9 mouse cellular contexts compared by ENCODE assay signal in genomic region chr13:97052667-97053066, GRCm38 (mm10). TPM values are rescaled to one million over a fixed set of nuclear protein-coding genes. Genes with fewer than 3 reads are reported as not detected.
DNase-seq lines count a peak whose midpoint lies in the region; ATAC-seq lines count a peak whose summit lies in the region.
"Had no signal": no experiment of that assay in that cellular context is flagged by ENCODE, and none has a peak within 500 bp of the region (broad histone marks: within the 10 kb centered on the region; RNA-seq: fewer than 3 reads in every experiment).

No protein-coding gene starts in this region.

- no peaks in the 10 kb centered on the region for H3K9me3 ChIP-seq in kidney, embryonic 14.5 days (ENCODE audit: control insufficient read depth, low read length)
- H3K9me3 ChIP-seq in embryonic facial prominence, embryonic 11.5 days (replicated peaks; ENCODE audit: control insufficient read depth, low read length): no peaks in the 10 kb centered on the region
- H3K9me3 ChIP-seq in hindbrain, embryonic 14.5 days (ENCODE audit: control insufficient read depth, low read length): no peaks in the 10 kb centered on the region
- no peaks in the 10 kb centered on the region for H3K9me3 ChIP-seq in limb, embryonic 10.5 days (replicated peaks)
- H3K9me3 ChIP-seq: embryonic facial prominence, embryonic 13.5 days had no signal

- H3K27ac ChIP-seq in kidney, embryonic 14.5 days (ENCODE audit: low read depth, low read length): no peak overlapping the region
- no peak overlapping the region for H3K27ac ChIP-seq in embryonic facial prominence, embryonic 11.5 days (replicated peaks; ENCODE audit: low read depth, low read length)
- H3K27ac ChIP-seq in hindbrain, embryonic 14.5 days: no peak overlapping the region
- no peak overlapping the region for H3K27ac ChIP-seq in limb, embryonic 10.5 days
- H3K27ac ChIP-seq: embryonic facial prominence, embryonic 13.5 days had no signal

- DNase-seq in kidney, adult 8-10 months: peak; percentile 9 to 61
- DNase-seq in adrenal gland, postnatal 36 days: peak; percentile 64
- peak; percentile 91 for DNase-seq in embryonic facial prominence, embryonic 11.5 days (ENCODE audit: low spot score)
- DNase-seq in hindbrain, embryonic 14.5 days (ENCODE audit: low spot score): peak; percentile 96
- peak; percentile 78 for DNase-seq in limb, embryonic 10.5 days (ENCODE audit: low spot score)
- DNase-seq in neural tube, embryonic 10.5 days (ENCODE audit: extremely low spot score, low spot score): peak; percentile 83
- DNase-seq in thymus, postnatal 14 days: peak; percentile 35

- ATAC-seq in kidney, embryonic 14.5 days (ENCODE audit: low FRiP score, low TSS enrichment): no peak
- ATAC-seq in embryonic facial prominence, embryonic 11.5 days (replicated peaks; ENCODE audit: insufficient number of reproducible peaks, low FRiP score, low TSS enrichment, low read depth): no peak
- peak; percentile 51; the same call in 1 of the 2 replicates for ATAC-seq in hindbrain, embryonic 14.5 days (ENCODE audit: low FRiP score)

- H3K4me2 ChIP-seq in kidney, embryonic 14.5 days (replicated peaks; ENCODE audit: low read depth, low read length): no peak overlapping the region
- H3K4me2 ChIP-seq in embryonic facial prominence, embryonic 11.5 days (ENCODE audit: low read depth, low read length): no peak overlapping the region
- no peak overlapping the region for H3K4me2 ChIP-seq in hindbrain, embryonic 14.5 days (replicated peaks)
- H3K4me2 ChIP-seq: embryonic facial prominence, embryonic 13.5 days had no signal

- no peaks in the 10 kb centered on the region for H3K36me3 ChIP-seq in kidney, embryonic 14.5 days (ENCODE audit: control insufficient read depth, insufficient read depth, low read length)
- no peaks in the 10 kb centered on the region for H3K36me3 ChIP-seq in embryonic facial prominence, embryonic 11.5 days (replicated peaks; ENCODE audit: control insufficient read depth, insufficient read depth, low read depth, low read length)
- H3K36me3 ChIP-seq in hindbrain, embryonic 14.5 days (replicated peaks; ENCODE audit: control insufficient read depth, insufficient read depth): no peaks in the 10 kb centered on the region
- no peaks in the 10 kb centered on the region for H3K36me3 ChIP-seq in limb, embryonic 10.5 days
- H3K36me3 ChIP-seq: embryonic facial prominence, embryonic 13.5 days had no signal

- WGBS in kidney, embryonic 14.5 days: 13% methylated on average over 11 of the region's 11 CpGs
- WGBS in embryonic facial prominence, embryonic 11.5 days: 17% methylated on average over 11 of the region's 11 CpGs
- WGBS in hindbrain, embryonic 14.5 days: 18% methylated on average over 11 of the region's 11 CpGs
- WGBS in limb, embryonic 10.5 days: 21% methylated on average over 11 of the region's 11 CpGs

- H3K27me3 ChIP-seq in kidney, embryonic 14.5 days (ENCODE audit: control insufficient read depth, insufficient read depth, low read length): no peaks in the 10 kb centered on the region
- H3K27me3 ChIP-seq in embryonic facial prominence, embryonic 11.5 days (ENCODE audit: control insufficient read depth, insufficient read depth, low read length): no peaks in the 10 kb centered on the region
- H3K27me3 ChIP-seq in hindbrain, embryonic 14.5 days (ENCODE audit: control insufficient read depth, insufficient read depth, low read length): no peaks in the 10 kb centered on the region
- H3K27me3 ChIP-seq in limb, embryonic 10.5 days (ENCODE audit: low read depth, poor library complexity, severe bottlenecking): no peaks in the 10 kb centered on the region
- H3K27me3 ChIP-seq: embryonic facial prominence, embryonic 13.5 days had no signal

- H3K4me1 ChIP-seq in kidney, embryonic 14.5 days (ENCODE audit: control insufficient read depth, insufficient read depth, low read length): no peaks in the 10 kb centered on the region
- no peaks in the 10 kb centered on the region for H3K4me1 ChIP-seq in embryonic facial prominence, embryonic 11.5 days (ENCODE audit: control insufficient read depth, insufficient read depth, low read length)
- H3K4me1 ChIP-seq in hindbrain, embryonic 14.5 days (replicated peaks; ENCODE audit: control insufficient read depth, insufficient read depth, low read length): no peaks in the 10 kb centered on the region
- peaks cover 3% of the 10 kb centered on the region; the same call in 1 of the 2 replicates for H3K4me1 ChIP-seq in limb, embryonic 10.5 days

- H3K9ac ChIP-seq in kidney, embryonic 14.5 days (ENCODE audit: low read depth, low read length): no peak overlapping the region
- H3K9ac ChIP-seq in embryonic facial prominence, embryonic 11.5 days (replicated peaks; ENCODE audit: low read length): no peak overlapping the region
- H3K9ac ChIP-seq in hindbrain, embryonic 14.5 days: no peak overlapping the region
- H3K9ac ChIP-seq: embryonic facial prominence, embryonic 13.5 days had no signal

- no peak overlapping the region for H3K4me3 ChIP-seq in kidney, embryonic 14.5 days (ENCODE audit: low read length)
- no peak overlapping the region for H3K4me3 ChIP-seq in embryonic facial prominence, embryonic 11.5 days (ENCODE audit: low read depth, low read length)
- no peak overlapping the region for H3K4me3 ChIP-seq in hindbrain, embryonic 14.5 days (replicated peaks; ENCODE audit: low read length)
- no peak overlapping the region for H3K4me3 ChIP-seq in limb, embryonic 10.5 days
- H3K4me3 ChIP-seq: embryonic facial prominence, embryonic 13.5 days had no signal

RNA-seq across cellular contexts. Expression of gene Fam169a, which starts 14.4 kb away (rescaled TPM):
- 2.7 and 4.7 TPM in 2 replicates for polyA plus RNA-seq in kidney, embryonic 14.5 days (2014; fragmentation: Nextera tagmentation; extraction: Ambion mirVana)
- 10 to 100 TPM in 1 of 2 experiments, 1 to 10 TPM in 1; 1.8 to 14.0 TPM for total RNA-seq in adrenal gland, postnatal 36 days (2021)
- 8.9 and 9.1 TPM in 2 replicates for polyA plus RNA-seq in embryonic facial prominence, embryonic 11.5 days (2014; fragmentation: Nextera tagmentation; extraction: Ambion mirVana)
- 38.3 and 46.3 TPM in 2 replicates for polyA plus RNA-seq in hindbrain, embryonic 14.5 days (2014; fragmentation: Nextera tagmentation; extraction: Ambion mirVana)
- polyA plus RNA-seq in limb, embryonic 10.5 days (2016; fragmentation: Nextera tagmentation; extraction: Ambion mirVana): 7.5 and 7.8 TPM in 2 replicates

RNA-seq across cellular contexts. Expression of gene 1700029F12Rik, which starts 18.5 kb away (rescaled TPM):
- not detected in 2 replicates for polyA plus RNA-seq in kidney, embryonic 14.5 days (2014; fragmentation: Nextera tagmentation; extraction: Ambion mirVana)
- total RNA-seq in adrenal gland, postnatal 36 days (2021): not detected
- not detected in 2 replicates for polyA plus RNA-seq in embryonic facial prominence, embryonic 11.5 days (2014; fragmentation: Nextera tagmentation; extraction: Ambion mirVana)
- not detected in 2 replicates for polyA plus RNA-seq in hindbrain, embryonic 14.5 days (2014; fragmentation: Nextera tagmentation; extraction: Ambion mirVana)
- not detected in 2 replicates for polyA plus RNA-seq in limb, embryonic 10.5 days (2016; fragmentation: Nextera tagmentation; extraction: Ambion mirVana)
- polyA plus RNA-seq: embryonic facial prominence, embryonic 13.5 days had no signal

RNA-seq across cellular contexts. Expression of gene Gm6169, which starts 46.4 kb away (rescaled TPM):
- polyA plus RNA-seq in kidney, embryonic 14.5 days (2014; fragmentation: Nextera tagmentation; extraction: Ambion mirVana): 3.6 and 3.8 TPM in 2 replicates
- total RNA-seq in adrenal gland, postnatal 36 days (2021): 10 to 100 TPM in 1 of 2 experiments, 1 to 10 TPM in 1; 1.1 to 10.4 TPM
- polyA plus RNA-seq in embryonic facial prominence, embryonic 11.5 days (2014; fragmentation: Nextera tagmentation; extraction: Ambion mirVana): 0.42 and 1.4 TPM in 2 replicates
- 0.60 and 1.2 TPM in 2 replicates for polyA plus RNA-seq in hindbrain, embryonic 14.5 days (2014; fragmentation: Nextera tagmentation; extraction: Ambion mirVana)
- polyA plus RNA-seq in limb, embryonic 10.5 days (2016; fragmentation: Nextera tagmentation; extraction: Ambion mirVana): 1.2 and 2.0 TPM in 2 replicates

Comparison
In these comparisons a context has a peak if more than half of its experiments do, and no peak if none do; other contexts are left out.
1. DNase-seq: peak in every context shown above with its lines; median percentile 96 in hindbrain, embryonic 14.5 days; 91 in embryonic facial prominence, embryonic 11.5 days; 83 in neural tube, embryonic 10.5 days; 78 in limb, embryonic 10.5 days; 64 in adrenal gland, postnatal 36 days; 35 in kidney, adult 8-10 months; 35 in thymus, postnatal 14 days.